Mouse (Mus musculus) stomach, embryonic 16.5 days (tissue): ENCODE data around the gene Hdlbp. TPM values are rescaled to one million over a fixed set of nuclear protein-coding genes. Genes with fewer than 3 reads are reported as not detected.
"Not testable (repeated sequence)": the region's sequence is repeated elsewhere in the genome, so short reads cannot be mapped to it uniquely, and the experiment has no call there.

ENCODE experiments used
- ATAC-seq: fragments of 200-750 bp; cut with Nextera tagmentation; 2 replicates; pipeline ENCODE4 v1.8.0; 2017; ENCODE audit warnings: moderate number of reproducible peaks, moderate TSS enrichment; ENCODE audit not compliant: insufficient read depth, low FRiP score
- H3K27ac ChIP-seq: fragments of 300-500 bp; sonication (generic); 2 replicates; pipeline ENCODE4 v1.5.1; 2014; ENCODE audit warnings: low read length
- H3K27me3 ChIP-seq: fragments of 300-500 bp; sonication (generic); 2 replicates; pipeline ENCODE4 v1.6.1; 2014; ENCODE audit warnings: low read length, control low read depth, mixed read lengths; ENCODE audit not compliant: control insufficient read depth, insufficient read depth
- H3K36me3 ChIP-seq: fragments of 300-500 bp; sonication (generic); 2 replicates; pipeline ENCODE4 v1.6.1; 2014; ENCODE audit warnings: low read length; ENCODE audit not compliant: control insufficient read depth, insufficient read depth
- H3K4me1 ChIP-seq: fragments of 300-500 bp; sonication (generic); 2 replicates; pipeline ENCODE4 v1.6.1; 2014; ENCODE audit warnings: low read length, control low read depth, mixed read lengths; ENCODE audit not compliant: control insufficient read depth, insufficient read depth
- H3K4me2 ChIP-seq: fragments of 300-500 bp; sonication (generic); 2 replicates; pipeline ENCODE4 v1.6.1; 2014; ENCODE audit warnings: low read depth, low read length, mixed read lengths
- H3K4me3 ChIP-seq: fragments of 300-500 bp; sonication (generic); replicated peaks from 2 replicates; pipeline ENCODE4 v1.5.1; 2014; ENCODE audit warnings: mild to moderate bottlenecking, low read length
- H3K9ac ChIP-seq: fragments of 300-500 bp; sonication (generic); 2 replicates; pipeline ENCODE4 v1.6.1; 2014; ENCODE audit warnings: low read length
- H3K9me3 ChIP-seq: fragments of 300-500 bp; sonication (generic); replicated peaks from 2 replicates; pipeline ENCODE4 v1.6.1; 2016; ENCODE audit warnings: low read length, control low read depth; ENCODE audit not compliant: control insufficient read depth
- WGBS: fragments of 180-500 bp; shearing (Covaris S2); extraction: QIAGEN DNeasy Blood & Tissue Kit; methylation state at CpG from one replicate; pipeline ENCODE4 v1.1.7; 2014; 5-methylcytosine and 5-hydroxymethylcytosine counted together
- polyA plus RNA-seq: library from polyadenylated mRNA; unstranded; fragments of >200 nt; fragmentation: Nextera tagmentation; extraction: Ambion mirVana; gene quantifications from 2 replicates; pipeline ENCODE4 v1.2.1, GENCODE M21; 2015

Gene Hdlbp
- polyA plus RNA-seq, 1 experiment from 2014 or later: 162 TPM

DNA sequence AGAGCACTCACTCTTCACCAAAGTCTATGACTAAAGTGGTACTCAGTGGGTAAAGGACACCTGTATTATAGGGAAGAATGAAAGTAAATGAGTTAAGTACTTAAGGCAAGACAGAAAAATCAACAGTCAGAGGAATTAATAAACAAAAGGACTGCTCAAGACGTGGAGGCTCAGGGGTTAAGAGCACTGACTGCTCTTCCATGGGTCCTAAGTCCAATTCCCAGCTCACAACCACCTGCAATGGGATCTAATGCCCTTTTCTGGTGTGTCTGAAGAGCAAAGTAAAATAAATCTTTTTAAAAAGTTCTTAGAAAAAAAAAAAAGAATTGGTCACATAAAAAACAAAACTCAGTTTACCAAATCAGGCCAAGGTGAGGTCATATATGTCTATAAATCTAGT is 20.3 kb downstream of the Hdlbp start:
- no peak for ATAC-seq

DNA sequence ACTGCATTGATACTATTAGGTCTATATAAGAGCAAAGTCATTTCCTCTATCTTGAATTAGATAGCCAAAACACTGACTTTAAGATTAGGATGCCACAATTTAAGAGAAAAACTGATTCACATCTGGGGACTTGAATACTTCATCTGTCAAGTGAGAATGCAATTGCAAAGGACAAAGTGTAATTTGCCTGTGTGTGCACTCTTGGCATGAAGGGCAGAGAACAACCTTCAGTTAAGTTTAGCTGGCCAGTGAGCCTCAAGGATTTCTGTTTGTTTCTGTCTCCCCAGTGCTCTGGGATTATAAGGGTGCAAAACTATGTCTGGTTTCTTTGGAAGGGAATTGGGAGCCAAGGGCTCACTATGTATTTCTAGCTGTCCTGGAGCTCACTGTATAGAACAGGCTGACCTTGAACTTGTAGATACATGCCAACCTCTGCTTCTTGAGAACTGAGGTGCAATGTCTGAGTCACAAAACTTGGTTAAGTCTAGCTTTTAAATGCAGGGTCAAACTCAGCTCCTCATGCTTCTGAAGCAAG is 24.8 kb downstream of the Hdlbp start:
- ATAC-seq: no peak
- Histone ChIP-seq H3K27me3 (no peaks in the 10 kb centered on the region), H3K36me3 (no peaks in the 10 kb centered on the region)

More for the DNA sequence above, 20.3 kb downstream of the Hdlbp start:
- H3K9me3 ChIP-seq: no peaks in the 10 kb centered on the region
- H3K27me3 ChIP-seq: no peaks in the 10 kb centered on the region
- no peak overlapping the region for H3K4me3 ChIP-seq
- no peaks in the 10 kb centered on the region for H3K36me3 ChIP-seq
- H3K9ac ChIP-seq: no peak overlapping the region
- H3K27ac ChIP-seq: no peak overlapping the region
- 13% methylated on average over 1 of the region's 1 CpGs for WGBS
- no peaks in the 10 kb centered on the region for H3K4me1 ChIP-seq
- H3K4me2 ChIP-seq: no peak overlapping the region

DNA sequence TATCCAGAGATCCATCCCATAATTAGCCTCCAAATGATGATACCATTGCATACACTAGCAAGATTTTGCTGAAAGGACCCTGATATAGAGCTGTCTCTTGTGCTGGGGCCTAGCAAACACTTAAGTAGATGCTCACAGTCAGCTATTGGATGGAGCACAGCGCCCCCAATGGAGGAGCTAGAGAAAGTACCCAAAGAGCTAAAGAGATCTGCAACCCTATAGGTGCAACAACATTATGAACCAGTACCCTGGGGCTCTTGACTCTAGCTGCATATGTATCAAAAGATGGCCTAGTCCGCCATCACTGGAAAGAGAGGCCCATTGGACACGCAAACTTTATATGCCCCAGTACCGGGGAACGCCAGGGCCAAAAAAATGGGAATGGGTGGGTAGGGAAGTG is 28.5 kb downstream of the Hdlbp start:
- H3K4me3 ChIP-seq, H3K4me2 ChIP-seq, ATAC-seq, H3K9ac ChIP-seq, H3K27ac ChIP-seq, H3K36me3 ChIP-seq, H3K27me3 ChIP-seq, H3K4me1 ChIP-seq, H3K9me3 ChIP-seq: not testable (repeated sequence)
- 79% methylated on average over 5 of the region's 5 CpGs for WGBS

More for the DNA sequence above, 24.8 kb downstream of the Hdlbp start:
- Histone ChIP-seq H3K4me3 (no peak overlapping the region), H3K4me2 (no peak overlapping the region), H3K27ac (no peak overlapping the region), H3K9ac (no peak overlapping the region), H3K4me1 (no peaks in the 10 kb centered on the region), H3K9me3 (no peaks in the 10 kb centered on the region)

DNA sequence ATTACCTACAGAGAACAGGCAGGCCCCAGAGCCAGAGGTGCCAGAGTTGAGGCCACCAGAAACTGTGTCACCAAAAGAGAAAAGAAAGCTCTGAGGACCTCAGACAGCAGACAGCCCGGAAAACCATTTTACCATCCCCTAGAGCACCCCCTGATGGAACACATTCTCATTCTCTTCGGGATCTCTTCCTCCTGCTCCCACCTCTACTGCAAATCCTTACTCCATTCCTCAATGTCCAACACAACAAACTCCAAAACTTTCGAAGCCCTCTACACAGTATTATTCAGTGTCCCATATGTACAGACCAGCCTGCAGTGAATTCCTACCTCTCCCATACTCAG is 32.8 kb downstream of the Hdlbp start:
- Histone ChIP-seq H3K9ac (peak overlapping the region; percentile 94), H3K9me3 (no peaks in the 10 kb centered on the region), H3K27me3 (no peaks in the 10 kb centered on the region), H3K36me3 (0 out of 2 replicates have a peak, but pooled peaks cover 3% of the 10 kb centered on the region), H3K27ac (peak overlapping the region; percentile 97), H3K4me2 (peak overlapping the region; percentile 69), H3K4me1 (peaks cover 24% of the 10 kb centered on the region), H3K4me3 (peak overlapping the region; percentile 96)
- WGBS: 8% methylated on average over 3 of the region's 3 CpGs
- no peak for ATAC-seq

DNA sequence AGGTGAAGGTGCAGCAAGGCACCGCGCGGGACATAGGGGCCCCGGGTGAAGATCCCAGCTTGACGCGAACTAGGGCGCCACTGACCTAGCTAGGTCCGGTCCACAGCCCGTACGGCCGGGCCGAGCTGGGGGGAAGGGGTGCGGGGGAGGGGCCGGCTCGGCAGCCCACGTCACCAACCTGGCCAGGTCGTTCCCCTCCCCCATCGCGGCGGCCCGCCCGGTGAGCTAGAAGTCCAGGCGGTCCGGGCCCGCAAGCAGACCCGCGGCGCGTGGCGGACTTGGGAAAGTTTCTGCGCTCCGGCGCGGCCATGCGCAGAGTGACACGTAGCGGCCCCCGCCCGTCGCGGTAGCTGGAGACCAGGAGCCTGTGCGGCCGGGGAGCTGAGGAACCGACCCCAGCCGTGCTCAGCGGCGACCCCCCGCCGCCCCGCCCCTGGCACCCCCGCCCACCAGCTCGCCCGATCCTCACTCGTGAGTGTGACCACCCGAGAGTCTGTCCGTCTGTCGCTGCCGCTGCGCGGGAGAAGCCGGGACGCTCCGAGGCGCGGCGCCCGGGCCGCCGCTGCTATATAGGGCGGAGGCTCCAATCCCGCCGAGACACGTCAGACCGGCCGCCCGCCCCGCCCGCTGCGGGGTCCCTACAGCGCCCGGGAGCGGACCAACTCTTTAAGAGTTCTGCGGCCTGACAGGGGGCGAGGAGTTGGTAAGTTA is 33.3 kb downstream of the Hdlbp start:
- Histone ChIP-seq H3K4me3 (peak overlapping the region; percentile 96), H3K4me1 (peaks cover 24% of the 10 kb centered on the region), H3K27ac (peak overlapping the region; percentile 97), H3K36me3 (0 out of 2 replicates have a peak, but pooled peaks cover 3% of the 10 kb centered on the region), H3K9ac (peak overlapping the region; percentile 94), H3K9me3 (no peaks in the 10 kb centered on the region), H3K27me3 (no peaks in the 10 kb centered on the region), H3K4me2 (peak overlapping the region; percentile 69)
- under 1% methylated on average over 80 of the region's 84 CpGs for WGBS
- peak; percentile 94 for ATAC-seq

DNA sequence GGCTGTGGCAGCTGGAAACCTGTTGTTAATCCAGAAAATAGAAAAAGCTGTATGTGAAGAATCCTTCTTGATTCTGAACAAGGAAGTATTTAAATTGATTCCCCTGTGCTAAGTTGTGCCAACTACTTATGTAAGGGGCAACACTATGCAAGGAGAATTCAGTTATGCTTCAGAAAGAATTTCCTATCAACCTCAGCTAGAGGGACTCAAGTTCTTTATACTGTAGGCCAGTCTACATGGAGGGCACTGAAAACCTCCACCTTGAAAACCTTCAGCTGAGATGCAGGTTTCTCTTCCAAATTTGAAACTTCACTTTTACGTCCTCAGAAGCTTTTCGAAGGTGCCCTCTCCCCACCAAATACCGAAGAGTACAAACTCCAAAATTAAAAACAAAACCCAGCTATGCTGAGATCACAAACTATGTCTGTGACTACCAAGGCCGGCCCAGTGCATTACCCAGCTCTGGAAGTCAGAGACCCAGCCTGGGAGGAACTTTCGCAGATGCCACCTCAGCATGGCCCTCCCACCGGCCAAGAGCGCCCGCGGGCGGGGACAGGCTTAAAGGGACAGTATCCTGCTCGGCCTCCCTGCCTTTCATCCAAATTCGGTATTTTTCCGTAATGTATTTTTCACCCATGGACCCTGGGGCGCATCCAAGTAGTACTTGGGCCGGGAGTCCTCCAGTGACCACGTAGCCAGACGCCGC is 34.1 kb downstream of the Hdlbp start:
- H3K36me3 ChIP-seq: 0 out of 2 replicates have a peak, but pooled peaks cover 5% of the 10 kb centered on the region
- no peaks in the 10 kb centered on the region for H3K9me3 ChIP-seq
- peak overlapping the region; percentile 69 for H3K4me2 ChIP-seq
- peak overlapping the region; percentile 97 for H3K27ac ChIP-seq
- peak overlapping the region; percentile 94 for H3K9ac ChIP-seq
- WGBS: 2% methylated on average over 18 of the region's 18 CpGs
- peak; percentile 88 for ATAC-seq
- peaks cover 24% of the 10 kb centered on the region for H3K4me1 ChIP-seq
- H3K4me3 ChIP-seq: peak overlapping the region; percentile 96
- no peaks in the 10 kb centered on the region for H3K27me3 ChIP-seq

DNA sequence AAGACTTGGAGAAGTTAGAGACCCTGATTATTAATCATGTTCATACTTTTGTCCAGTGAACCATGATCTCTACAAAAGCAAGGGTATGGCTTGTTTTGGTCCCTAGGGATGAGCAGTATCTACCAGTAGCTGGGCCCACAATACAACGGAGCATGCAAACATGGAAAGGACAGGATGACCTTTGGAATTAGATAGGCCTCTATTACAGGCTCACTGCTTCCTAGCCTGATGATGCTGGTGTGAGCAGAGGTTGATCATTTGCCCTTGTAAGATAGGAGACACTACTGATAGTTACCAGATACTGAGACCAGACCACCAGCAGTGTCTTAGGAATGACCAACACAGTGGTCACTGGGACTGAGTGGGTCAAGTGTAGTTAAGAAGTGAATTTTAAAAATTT is 39.3 kb downstream of the Hdlbp start:
- Histone ChIP-seq H3K4me2 (no peak overlapping the region), H3K4me3 (no peak overlapping the region), H3K36me3 (peaks cover 19% of the 10 kb centered on the region), H3K27ac (no peak overlapping the region), H3K27me3 (no peaks in the 10 kb centered on the region), H3K4me1 (peaks cover 15% of the 10 kb centered on the region), H3K9ac (no peak overlapping the region), H3K9me3 (no peaks in the 10 kb centered on the region)
- whole genome bisulfite sequencing: 91% methylated on average over 1 of the region's 1 CpGs
- ATAC-seq: no peak

DNA sequence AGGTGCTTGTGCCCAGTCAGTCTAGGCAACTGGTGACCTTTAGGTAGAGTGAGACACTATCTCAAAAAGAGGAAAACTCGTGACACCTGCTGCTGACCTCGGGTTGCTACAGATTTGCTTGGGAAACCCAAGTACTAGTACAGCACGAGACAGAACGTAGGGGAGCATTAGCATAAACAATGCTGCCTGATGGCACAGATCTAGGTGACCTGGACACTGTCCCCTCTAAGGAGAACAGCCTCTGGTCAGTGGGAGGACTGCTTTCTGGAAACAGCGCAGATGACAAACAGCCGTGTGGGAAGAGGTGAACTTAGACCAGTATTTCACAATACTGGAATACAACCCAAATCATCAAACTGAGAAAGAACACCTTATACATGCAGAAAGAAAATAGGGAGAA is 46.5 kb downstream of the Hdlbp start:
- Histone ChIP-seq H3K9ac (no peak overlapping the region), H3K4me3 (no peak overlapping the region), H3K27me3 (no peaks in the 10 kb centered on the region), H3K9me3 (no peaks in the 10 kb centered on the region), H3K27ac (no peak overlapping the region), H3K4me1 (no peaks in the 10 kb centered on the region), H3K4me2 (no peak overlapping the region), H3K36me3 (peaks cover 38% of the 10 kb centered on the region)
- ATAC-seq: no peak
- 81% methylated on average over 6 of the region's 6 CpGs for WGBS

DNA sequence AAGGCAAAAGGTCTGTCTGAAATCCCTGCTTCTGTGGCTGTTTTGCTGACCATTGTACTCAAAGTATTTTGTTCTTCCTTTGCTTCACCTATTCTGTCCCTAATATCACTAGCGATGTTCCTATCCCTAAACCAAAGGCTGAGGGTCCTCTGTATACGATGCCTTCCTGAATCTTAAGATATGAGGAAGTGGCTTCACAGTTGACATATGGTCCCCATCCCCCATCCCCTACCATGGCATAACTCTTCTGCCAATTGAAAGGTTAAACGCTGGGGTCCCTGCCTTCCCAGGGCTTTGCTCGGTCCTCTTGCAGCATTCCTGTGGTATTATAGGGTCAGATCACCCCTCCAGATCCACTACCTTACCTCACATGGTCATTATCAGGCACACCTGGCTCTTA is 75.2 kb downstream of the Hdlbp start:
- Histone ChIP-seq H3K36me3 (peaks cover 10% of the 10 kb centered on the region; the same call in 1 of the 2 replicates), H3K4me2 (no peak overlapping the region), H3K9me3 (no peaks in the 10 kb centered on the region), H3K4me1 (0 out of 2 replicates have a peak, but pooled peaks cover 4% of the 10 kb centered on the region), H3K27ac (no peak overlapping the region), H3K4me3 (no peak overlapping the region), H3K27me3 (no peaks in the 10 kb centered on the region), H3K9ac (no peak overlapping the region)
- no peak for ATAC-seq
- 68% methylated on average over 4 of the region's 4 CpGs for WGBS
